Mouse (Mus musculus) testis, adult 2 months (tissue): ENCODE data around the gene Sim2. TPM values are rescaled to one million over a fixed set of nuclear protein-coding genes. Genes with fewer than 3 reads are reported as not detected.

Experiments
- H3K27ac ChIP-seq: fragments of 200-500 bp; 2 replicates; pipeline ENCODE4 v1.5.1; 2012; ENCODE audit warnings: low read depth, low read length; ENCODE audit not compliant: control insufficient read depth, insufficient read depth
- H3K27me3 ChIP-seq: fragments of 200-500 bp; 2 replicates; pipeline ENCODE4 v1.6.1; 2012; ENCODE audit warnings: mild to moderate bottlenecking, low read length, moderate library complexity; ENCODE audit not compliant: control insufficient read depth, insufficient read depth
- H3K36me3 ChIP-seq: fragments of 200-500 bp; 2 replicates; pipeline ENCODE4 v1.6.1; 2012; ENCODE audit warnings: mild to moderate bottlenecking, low read length; ENCODE audit not compliant: control insufficient read depth, insufficient read depth
- H3K4me1 ChIP-seq: fragments of 200-500 bp; 2 replicates; pipeline ENCODE4 v1.6.1; 2012; ENCODE audit warnings: low read length; ENCODE audit not compliant: control insufficient read depth, insufficient read depth
- H3K4me3 ChIP-seq: fragments of 200-500 bp; 2 replicates; pipeline ENCODE4 v1.5.1; 2012; ENCODE audit warnings: low read depth, mild to moderate bottlenecking, low read length, moderate library complexity, mixed read lengths; ENCODE audit not compliant: control insufficient read depth
- CTCF ChIP-seq: fragments of 200-500 bp; IDR thresholded peaks from 2 replicates; pipeline ENCODE4 v1.5.1; 2012; ENCODE audit warnings: low read depth, mild to moderate bottlenecking, inconsistent platforms, low read length, moderate library complexity; ENCODE audit not compliant: control insufficient read depth, insufficient read depth, insufficient replicate concordance
- POLR2A ChIP-seq: fragments of 200-500 bp; IDR thresholded peaks from 2 replicates; pipeline ENCODE4 v1.6.1; 2012; ENCODE audit warnings: low read depth, mild to moderate bottlenecking, inconsistent platforms, low read length, moderate library complexity; ENCODE audit not compliant: control insufficient read depth
- polyA plus RNA-seq: library from polyadenylated mRNA; depleted of rRNA; stranded (reverse); fragments of >200 nt; gene quantifications from 2 replicates; pipeline ENCODE4 v1.2.3, GENCODE M21; 2012

The Sim2 gene
- polyA plus RNA-seq, 1 experiment: 0.06 TPM

GRCm38 (mm10) chr16:94092511-94093150 lies 7.9 kb downstream of the Sim2 start:
- H3K36me3 ChIP-seq: no peaks in the 10 kb centered on the region
- no peak overlapping the region for H3K27ac ChIP-seq
- H3K4me3 ChIP-seq: no peak overlapping the region
- peaks cover 3% of the 10 kb centered on the region; the same call in 1 of the 2 replicates for H3K27me3 ChIP-seq
- TF ChIP-seq CTCF (no peak), POLR2A (no peak)
- peaks cover 8% of the 10 kb centered on the region for H3K4me1 ChIP-seq

GRCm38 (mm10) chr16:94093151-94093863 lies 8.6 kb downstream of the Sim2 start:
- H3K4me1 ChIP-seq: peaks cover 8% of the 10 kb centered on the region
- H3K27ac ChIP-seq: no peak overlapping the region
- no peaks in the 10 kb centered on the region for H3K36me3 ChIP-seq
- TF ChIP-seq POLR2A (no peak), CTCF (no peak)
- H3K27me3 ChIP-seq: peaks cover 3% of the 10 kb centered on the region; the same call in 1 of the 2 replicates
- no peak overlapping the region for H3K4me3 ChIP-seq

- TF ChIP-seq POLR2A: no peak
- no peak for TF ChIP-seq CTCF
- no peak overlapping the region; the same call in 1 of the 2 replicates for H3K4me3 ChIP-seq
- H3K36me3 ChIP-seq: no peaks in the 10 kb centered on the region
- no peak overlapping the region for H3K27ac ChIP-seq
- peaks cover 3% of the 10 kb centered on the region; the same call in 1 of the 2 replicates for H3K27me3 ChIP-seq
- peaks cover 8% of the 10 kb centered on the region for H3K4me1 ChIP-seq
Measured at GRCm38 (mm10) chr16:94094251-94095108, 9.7 kb downstream of the Sim2 start.

- peaks cover 3% of the 10 kb centered on the region; the same call in 1 of the 2 replicates for H3K27me3 ChIP-seq
- H3K36me3 ChIP-seq: no peaks in the 10 kb centered on the region
- peaks cover 8% of the 10 kb centered on the region for H3K4me1 ChIP-seq
Measured at GRCm38 (mm10) chr16:94095109-94095822, 10.5 kb downstream of the Sim2 start.

GRCm38 (mm10) chr16:94096479-94096878 lies 11.7 kb downstream of the Sim2 start:
- TF ChIP-seq POLR2A: no peak
- Histone ChIP-seq H3K4me1 (peaks cover 8% of the 10 kb centered on the region), H3K27ac (no peak overlapping the region), H3K36me3 (no peaks in the 10 kb centered on the region), H3K4me3 (no peak overlapping the region), H3K27me3 (peaks cover 3% of the 10 kb centered on the region; the same call in 1 of the 2 replicates)

More at GRCm38 (mm10) chr16:94095109-94095822, 10.5 kb downstream of the Sim2 start:
- no peak overlapping the region for H3K27ac ChIP-seq
- no peak for TF ChIP-seq POLR2A
- TF ChIP-seq CTCF: no peak
- H3K4me3 ChIP-seq: no peak overlapping the region; the same call in 1 of the 2 replicates

- Histone ChIP-seq H3K27me3 (peaks cover 3% of the 10 kb centered on the region; the same call in 1 of the 2 replicates), H3K4me1 (peaks cover 8% of the 10 kb centered on the region), H3K4me3 (no peak overlapping the region), H3K27ac (no peak overlapping the region), H3K36me3 (no peaks in the 10 kb centered on the region)
- no peak for TF ChIP-seq CTCF
- no peak for TF ChIP-seq POLR2A
Measured at GRCm38 (mm10) chr16:94097724-94098455, 13.2 kb downstream of the Sim2 start.
